Mouse (Mus musculus) T-cell, adult 2 months (primary cell): ENCODE measurements around the gene Gtf2ird1.
A peak's percentile ranks its signal among the peaks of the same experiment; 100 is the strongest.
"Not testable (repeated sequence)": the region's sequence is repeated elsewhere in the genome, so short reads cannot be mapped to it uniquely, and the experiment has no call there.

Experiments used
- DNase-seq: peaks from one replicate; pipeline ENCODE4 v3.0.0; 2022; ENCODE audit warnings: low spot score

Gtf2ird1 gene

GRCm38 (mm10) chr5:134342503-134343205 is 113.9 kb downstream of the Gtf2ird1 start:
- peak; percentile 28 for DNase-seq

DNA sequence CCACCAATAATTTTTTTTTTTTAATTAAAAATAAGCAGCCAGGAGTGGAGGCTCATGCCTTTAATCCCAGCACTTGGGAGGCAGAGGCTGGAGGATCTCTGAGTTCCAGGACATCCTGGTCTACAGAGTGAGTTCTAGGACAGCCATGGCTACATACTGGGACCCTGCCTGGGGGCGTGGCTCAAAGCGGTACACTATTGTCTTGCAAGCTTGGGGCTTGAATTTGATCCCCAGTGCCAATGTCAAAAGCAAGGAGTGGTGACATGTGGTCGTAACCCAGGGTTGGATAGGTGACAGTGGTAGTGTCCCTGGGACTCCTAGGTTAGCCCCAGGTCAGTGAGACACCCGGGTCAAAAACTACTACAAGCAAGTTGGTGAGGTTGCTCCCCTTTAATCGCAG is 114.8 kb downstream of the Gtf2ird1 start:
- DNase-seq: no peak

DNA sequence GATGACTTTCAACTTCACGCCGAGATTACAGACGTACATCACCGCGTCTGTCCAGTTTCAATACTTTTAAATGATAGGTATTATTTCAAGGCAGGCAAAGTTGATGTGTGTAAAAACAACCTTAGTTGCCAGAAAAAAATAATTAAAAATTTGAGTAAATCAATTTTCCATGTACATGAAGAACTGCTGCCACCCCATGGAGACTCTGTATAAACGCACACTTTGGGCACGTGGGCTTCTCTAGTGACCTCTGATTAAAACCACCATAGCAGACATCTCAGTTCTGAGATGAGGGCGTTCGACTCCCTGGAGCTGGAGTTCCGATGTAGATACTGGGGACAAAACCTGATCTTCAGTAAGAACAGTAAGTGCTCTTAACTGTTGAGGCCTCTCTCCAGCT is 115.2 kb downstream of the Gtf2ird1 start:
- peak; percentile 26 for DNase-seq

- no peak for DNase-seq
Measured at GRCm38 (mm10) chr5:134340101-134340522, 116.4 kb downstream of the Gtf2ird1 start.

- not testable (repeated sequence) for DNase-seq
Measured at GRCm38 (mm10) chr5:134337012-134337411, 119.5 kb downstream of the Gtf2ird1 start.

DNA sequence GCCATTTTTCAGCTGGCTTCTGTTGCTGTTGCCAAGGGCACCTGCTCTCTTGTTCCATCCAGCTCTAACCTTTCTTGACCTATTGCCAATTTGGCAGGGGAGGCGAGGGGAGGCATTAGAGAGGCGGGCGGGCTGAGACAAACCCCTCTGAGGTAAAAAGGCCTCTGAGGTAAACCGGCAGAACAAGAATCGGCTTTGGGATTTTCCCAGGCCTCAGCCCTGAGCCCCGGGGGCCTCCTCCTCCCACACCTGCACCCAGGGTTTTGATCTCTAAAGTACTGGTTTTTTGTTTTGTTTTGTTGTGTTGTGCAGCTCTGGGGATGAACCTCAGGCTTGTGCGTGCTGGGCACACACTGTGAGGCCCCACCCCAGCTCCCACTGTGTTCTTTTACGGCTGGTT is 123.8 kb downstream of the Gtf2ird1 start:
- peak; percentile 69 for DNase-seq

DNA sequence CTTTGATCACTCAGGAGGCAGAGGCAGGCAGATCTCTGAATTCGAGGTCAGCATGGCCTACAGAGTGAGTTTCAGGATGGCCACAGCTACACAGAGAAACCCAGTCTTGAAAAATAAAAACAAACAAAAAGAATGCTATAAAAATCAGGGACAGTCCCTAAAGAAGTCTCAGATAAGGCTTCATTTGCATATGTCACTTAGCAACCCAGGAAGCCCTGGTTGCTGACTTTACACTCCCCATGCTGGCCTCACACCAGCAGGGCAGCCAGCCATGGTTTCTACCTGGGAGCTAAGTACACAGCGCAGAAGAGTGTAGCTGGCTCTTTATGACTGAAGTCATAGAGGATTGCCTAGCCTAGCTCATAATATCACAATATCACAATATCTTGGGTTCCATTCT is 126.4 kb downstream of the Gtf2ird1 start:
- DNase-seq: peak; percentile 27

GRCm38 (mm10) chr5:134329311-134329710 is 127.2 kb downstream of the Gtf2ird1 start:
- no peak for DNase-seq

- DNase-seq: no peak
Measured at GRCm38 (mm10) chr5:134328482-134329001, 128.0 kb downstream of the Gtf2ird1 start.

DNA sequence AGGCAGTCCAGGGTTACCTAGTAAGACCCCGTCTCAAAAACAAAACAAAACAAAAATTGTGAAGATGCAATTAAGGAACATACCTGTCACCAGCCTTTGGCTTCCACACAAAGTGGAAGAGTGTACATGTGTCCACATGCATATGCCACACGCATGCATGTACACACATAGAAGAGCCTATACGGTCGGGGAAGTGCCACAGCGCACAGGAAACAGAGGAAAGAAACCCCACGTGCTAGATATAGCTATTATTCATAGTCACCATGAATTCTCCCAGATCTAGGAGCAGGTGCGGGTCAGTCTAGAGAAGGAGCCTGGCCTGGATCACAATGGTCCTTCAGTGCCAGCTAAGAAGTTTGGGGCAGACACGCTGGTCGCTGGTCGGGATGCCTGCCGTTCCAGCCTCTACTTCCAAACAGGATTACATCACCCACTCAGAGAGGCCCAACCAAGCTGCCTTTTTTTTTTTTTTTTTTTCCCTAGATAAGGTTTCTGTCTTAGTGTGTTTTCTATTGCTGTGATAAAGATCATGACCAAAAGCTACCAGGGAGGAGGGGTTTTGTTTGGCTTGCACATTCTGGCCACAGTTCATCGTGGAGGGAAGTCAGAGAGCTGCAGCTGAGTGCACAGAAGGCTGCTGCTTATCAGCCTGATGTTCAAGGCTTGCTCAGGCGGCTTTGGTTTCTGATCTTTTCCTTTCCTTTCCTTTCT is 130.5 kb downstream of the Gtf2ird1 start:
- DNase-seq: no peak

- no peak for DNase-seq
Measured at GRCm38 (mm10) chr5:134323869-134324268, 132.6 kb downstream of the Gtf2ird1 start.

GRCm38 (mm10) chr5:134323311-134323710 is 133.2 kb downstream of the Gtf2ird1 start:
- peak; percentile 38 for DNase-seq

DNA sequence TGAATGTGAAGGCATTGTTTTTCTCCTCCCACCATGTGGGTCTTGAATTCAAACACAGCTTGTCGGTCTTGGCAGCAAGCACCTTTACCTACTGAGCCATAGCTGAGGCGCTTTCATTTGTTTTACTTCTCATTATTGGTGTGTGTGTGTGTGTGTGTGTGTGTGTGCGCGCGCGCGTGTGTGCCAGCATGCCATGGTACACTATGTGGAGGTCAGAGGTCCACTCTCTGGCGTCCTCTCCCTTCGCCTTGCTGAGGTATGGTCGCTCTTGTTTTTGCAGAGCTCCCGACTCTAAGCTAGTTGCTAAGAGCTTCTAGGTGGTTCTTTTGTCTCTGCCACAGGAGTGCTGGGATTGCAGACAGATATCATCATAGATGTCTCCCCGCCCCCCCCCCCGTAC is 134.2 kb downstream of the Gtf2ird1 start:
- no peak for DNase-seq

GRCm38 (mm10) chr5:134321699-134322098 is 134.8 kb downstream of the Gtf2ird1 start:
- no peak for DNase-seq

DNA sequence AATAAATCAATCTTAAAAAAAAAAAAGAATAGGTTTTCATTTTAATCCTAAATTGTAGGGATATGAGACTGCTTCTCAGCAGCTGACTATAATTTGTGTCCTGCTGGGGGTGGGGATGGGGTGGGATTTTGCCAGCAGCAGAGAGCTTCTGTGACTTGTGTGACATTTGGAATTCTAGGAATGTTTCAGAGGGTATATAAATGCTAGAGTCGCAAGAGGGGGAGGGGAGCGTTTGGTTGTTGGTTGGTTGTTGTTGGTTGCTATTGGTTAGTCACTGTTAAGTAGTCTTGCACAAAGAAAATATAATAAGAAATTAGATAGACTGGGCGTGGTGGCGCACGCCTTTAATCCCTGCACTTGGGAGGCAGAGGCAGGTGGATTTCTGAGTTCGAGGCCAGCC is 137.6 kb downstream of the Gtf2ird1 start:
- no peak for DNase-seq

GRCm38 (mm10) chr5:134316721-134317120 is 139.8 kb downstream of the Gtf2ird1 start:
- no peak for DNase-seq

DNA sequence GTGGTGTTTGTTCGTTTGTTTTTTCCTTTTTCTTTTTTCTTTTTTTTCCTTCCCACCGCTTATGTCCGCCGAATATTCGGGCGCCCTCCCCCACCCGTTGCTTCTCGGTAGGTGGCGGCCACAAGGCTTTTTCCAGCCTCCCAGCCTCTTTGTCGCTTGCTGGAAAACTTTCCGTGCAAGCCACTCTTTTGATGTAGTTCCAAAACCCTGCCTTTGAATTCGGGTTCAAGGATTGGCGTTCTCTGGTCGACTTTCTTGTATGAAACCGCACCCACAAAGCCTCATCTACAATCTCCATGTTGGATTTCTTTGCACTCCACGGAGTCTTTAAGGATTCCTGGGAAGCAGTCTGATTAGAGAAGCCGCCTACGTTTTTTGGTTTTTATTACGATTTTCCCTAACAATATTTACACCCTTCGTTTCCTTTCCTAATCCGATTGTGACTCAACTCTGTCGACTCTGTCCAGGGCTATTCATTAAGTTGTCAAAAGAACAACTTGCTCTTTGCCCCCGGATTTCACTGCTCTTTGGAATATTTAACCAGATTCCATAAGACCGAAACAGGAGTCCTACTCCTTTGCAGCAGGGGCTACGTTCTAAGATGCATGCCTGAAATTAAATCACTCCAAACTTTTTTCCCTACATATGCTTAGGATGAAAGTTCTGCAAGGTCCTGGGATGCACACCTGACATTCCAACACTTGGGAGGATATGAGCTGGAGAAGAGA is 140.7 kb downstream of the Gtf2ird1 start:
- no peak for DNase-seq

- DNase-seq: peak; percentile 91
Measured at GRCm38 (mm10) chr5:134314688-134315622, 141.6 kb downstream of the Gtf2ird1 start, which contains the start of gene Gtf2i. TSS of gene Gtf2i (minus strand) at chr5:134314760.

DNA sequence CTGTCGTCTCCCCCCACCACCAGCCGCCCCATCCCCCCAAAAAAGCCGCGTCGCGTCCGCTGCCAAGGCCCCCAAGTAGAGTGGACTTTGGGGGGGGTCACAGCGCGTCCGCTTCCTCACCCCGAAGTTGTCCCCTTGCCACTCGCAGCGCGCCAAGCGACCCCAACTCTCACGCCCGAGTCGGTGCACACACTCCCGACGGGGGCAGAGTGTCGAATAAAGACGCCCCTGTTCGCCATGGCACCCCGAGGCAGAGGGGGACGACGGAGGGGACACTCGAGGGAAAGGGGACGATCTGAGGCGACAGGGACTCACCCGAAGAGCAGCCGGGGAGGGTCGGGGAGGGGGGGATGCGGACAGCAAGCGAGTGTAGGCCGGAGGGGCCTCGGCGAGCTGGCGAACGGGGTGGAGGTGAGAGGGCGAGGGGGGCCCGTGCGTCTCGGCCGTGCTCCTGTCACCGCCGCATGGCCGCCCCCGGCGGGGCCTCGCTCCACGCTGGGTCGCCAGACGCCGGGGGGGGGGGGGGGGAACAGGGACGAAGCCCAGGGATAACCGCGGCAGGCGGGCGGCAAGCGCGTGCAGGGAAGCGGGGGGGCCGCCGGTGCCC is 142.3 kb downstream of the Gtf2ird1 start:
- peak; percentile 57 for DNase-seq

DNA sequence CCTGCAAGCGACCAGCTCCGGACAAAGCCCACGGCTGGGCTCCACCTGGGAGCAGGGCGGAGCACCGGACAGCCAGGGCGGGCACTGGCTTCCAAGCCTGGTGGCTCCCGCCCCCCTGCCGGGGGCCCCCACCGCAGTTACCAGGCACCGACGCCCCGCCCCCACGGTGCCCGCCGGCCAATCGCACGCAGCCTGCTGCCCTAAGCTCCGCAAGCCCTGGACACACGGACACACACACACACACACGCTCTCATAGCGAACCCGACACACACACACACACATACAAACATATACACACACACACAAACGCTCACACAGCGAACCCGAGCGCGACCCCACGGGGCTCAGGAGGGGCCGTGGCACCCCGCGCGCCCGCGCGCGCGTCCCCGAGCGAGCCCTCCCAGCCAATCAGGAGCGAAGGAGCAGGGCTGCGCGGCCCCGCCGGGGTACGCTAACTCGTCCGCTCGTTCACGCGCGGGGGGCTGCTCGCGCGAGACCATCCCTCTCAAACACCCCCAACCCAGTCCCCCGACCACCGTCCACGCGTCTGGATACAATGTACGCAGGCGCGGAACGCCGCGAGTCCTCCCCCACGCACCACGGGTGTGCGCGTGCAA is 143.0 kb downstream of the Gtf2ird1 start:
- peak; percentile 79 for DNase-seq
